Mouse (Mus musculus): ENCODE measurements around the gene Ppp1r15b.

Ppp1r15b gene

GRCm38 (mm10) chr1:133146014-133147009 lies 15.4 kb downstream of the Ppp1r15b start:
- in situ Hi-C loops (cut with MboI; ENCODE audit: low pct_unique_long_range_greater_than_20kb in 1 of 2, low sequenced_read_pairs in 2 of 2, unreplicated experiment in 1 of 2), result no loop called here

- in situ Hi-C loops (cut with MboI; ENCODE audit: low pct_unique_long_range_greater_than_20kb in 1 of 2, low sequenced_read_pairs in 2 of 2, unreplicated experiment in 1 of 2), result no loop called here
Measured at GRCm38 (mm10) chr1:133147324-133147723, 16.4 kb downstream of the Ppp1r15b start.

DNA sequence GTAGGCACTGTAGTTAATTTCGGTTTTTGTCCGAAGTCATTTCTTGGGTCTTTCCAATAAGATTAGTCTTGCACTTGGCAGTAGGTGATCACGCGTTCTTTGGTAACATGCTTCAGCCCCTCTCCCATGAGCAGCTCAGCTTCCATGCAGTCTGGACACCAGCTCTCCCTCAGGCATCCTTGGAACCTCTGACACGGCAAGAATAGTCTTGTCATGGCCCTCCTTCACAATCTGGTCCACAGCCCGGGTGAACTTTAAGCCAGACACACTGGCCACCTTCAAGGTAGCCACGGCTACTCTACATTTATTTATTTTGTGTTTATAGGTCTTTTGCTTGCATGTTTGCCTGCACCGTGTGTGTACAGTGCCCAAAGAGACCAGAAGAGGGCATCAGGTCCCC lies 17.2 kb downstream of the Ppp1r15b start:
- in situ Hi-C loops (cut with MboI; ENCODE audit: low pct_unique_long_range_greater_than_20kb in 1 of 2, low sequenced_read_pairs in 2 of 2, unreplicated experiment in 1 of 2), result no loop called here

GRCm38 (mm10) chr1:133150556-133150955 lies 19.6 kb downstream of the Ppp1r15b start:
- in situ Hi-C loops (cut with MboI; ENCODE audit: low pct_unique_long_range_greater_than_20kb in 1 of 2, low sequenced_read_pairs in 2 of 2, unreplicated experiment in 1 of 2), result no loop called here

DNA sequence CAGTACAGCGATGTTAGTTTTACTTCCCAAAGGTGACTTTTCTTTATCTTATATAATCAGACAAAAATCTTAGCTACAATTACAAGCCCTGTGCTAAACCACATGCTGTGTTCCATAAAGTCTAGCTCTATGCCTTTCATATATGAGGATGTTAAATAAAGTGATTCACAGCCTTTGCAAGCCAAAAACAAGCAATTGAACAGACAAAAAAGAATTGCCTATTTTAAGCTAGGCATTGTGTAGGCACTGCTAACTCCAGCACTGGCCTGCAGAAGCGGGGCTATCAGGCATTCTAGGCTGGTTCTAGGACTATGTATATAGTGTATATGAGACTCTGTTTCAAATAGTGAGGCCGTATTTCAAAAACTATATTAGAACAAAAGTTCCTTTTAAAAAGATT lies 21.3 kb downstream of the Ppp1r15b start:
- in situ Hi-C loops (cut with MboI; ENCODE audit: low pct_unique_long_range_greater_than_20kb in 1 of 2, low sequenced_read_pairs in 2 of 2, unreplicated experiment in 1 of 2), result no loop called here

DNA sequence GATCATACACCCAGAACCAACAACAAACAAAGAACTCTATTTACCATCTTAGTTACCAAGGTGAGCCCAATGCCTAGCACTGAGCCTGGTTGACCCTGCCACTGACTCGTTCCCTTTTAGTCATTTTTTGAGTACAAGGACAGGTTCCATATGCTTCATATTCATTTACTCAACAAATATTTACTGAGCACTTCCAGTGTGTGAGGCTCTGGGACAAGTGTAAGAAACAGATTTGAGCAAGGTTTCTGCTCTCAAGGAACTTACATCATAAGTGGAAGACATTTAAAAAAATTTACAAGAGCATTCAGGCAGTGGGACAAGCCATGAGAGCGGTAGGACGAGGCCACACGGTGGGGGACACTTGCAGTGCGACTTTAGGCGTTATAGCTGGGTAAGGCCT lies 24.3 kb downstream of the Ppp1r15b start:
- in situ Hi-C loops (cut with MboI; ENCODE audit: low pct_unique_long_range_greater_than_20kb in 1 of 2, low sequenced_read_pairs in 2 of 2, unreplicated experiment in 1 of 2), result no loop called here

DNA sequence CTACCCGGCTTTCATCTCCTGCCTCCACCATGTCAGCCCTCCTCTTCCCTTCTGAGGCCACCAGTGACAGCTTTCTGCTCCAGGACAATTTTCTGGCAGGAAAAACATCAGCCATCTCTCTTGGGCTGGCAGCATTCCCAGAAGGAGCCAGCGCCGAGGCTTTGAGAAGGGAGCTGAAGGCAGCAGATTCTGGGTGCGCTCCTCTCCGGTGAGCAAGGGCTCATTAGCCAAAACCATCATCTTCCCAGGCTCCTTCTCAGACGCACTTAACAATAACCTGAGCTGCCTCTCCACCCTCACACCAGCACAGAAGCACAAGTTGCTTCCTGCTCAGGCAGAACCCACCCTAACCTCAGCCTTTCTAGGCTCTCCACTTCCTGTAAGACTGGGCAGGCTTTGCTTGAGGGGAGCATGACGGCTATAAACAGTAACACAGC lies 28.2 kb downstream of the Ppp1r15b start:
- in situ Hi-C loops (cut with MboI; ENCODE audit: low pct_unique_long_range_greater_than_20kb in 1 of 2, low sequenced_read_pairs in 2 of 2, unreplicated experiment in 1 of 2), result no loop called here

DNA sequence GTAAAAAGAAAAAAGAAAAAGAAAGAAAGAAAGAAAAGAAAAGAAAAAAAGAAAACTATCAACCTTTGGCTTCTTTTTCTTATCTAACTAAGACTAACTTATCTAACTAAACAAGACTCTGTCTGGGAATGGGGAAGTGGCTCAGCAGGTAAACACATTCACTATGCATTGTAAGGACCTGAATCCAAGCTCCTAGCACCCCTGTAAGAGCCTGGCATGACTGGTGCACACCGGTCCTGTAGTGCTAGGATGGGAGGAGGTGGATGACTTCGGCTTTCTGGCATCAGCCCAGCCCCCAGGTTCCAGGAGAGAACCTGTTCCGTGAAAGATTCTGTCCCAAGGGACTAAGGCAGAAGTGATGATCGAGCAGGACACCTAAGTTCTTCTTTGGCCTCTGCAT lies 30.6 kb downstream of the Ppp1r15b start:
- in situ Hi-C loops (cut with MboI; ENCODE audit: low pct_unique_long_range_greater_than_20kb in 1 of 2, low sequenced_read_pairs in 2 of 2, unreplicated experiment in 1 of 2), result no loop called here

- in situ Hi-C loops (cut with MboI; ENCODE audit: low pct_unique_long_range_greater_than_20kb in 1 of 2, low sequenced_read_pairs in 2 of 2, unreplicated experiment in 1 of 2), result no loop called here
Measured at GRCm38 (mm10) chr1:133162046-133162445, 31.1 kb downstream of the Ppp1r15b start.

DNA sequence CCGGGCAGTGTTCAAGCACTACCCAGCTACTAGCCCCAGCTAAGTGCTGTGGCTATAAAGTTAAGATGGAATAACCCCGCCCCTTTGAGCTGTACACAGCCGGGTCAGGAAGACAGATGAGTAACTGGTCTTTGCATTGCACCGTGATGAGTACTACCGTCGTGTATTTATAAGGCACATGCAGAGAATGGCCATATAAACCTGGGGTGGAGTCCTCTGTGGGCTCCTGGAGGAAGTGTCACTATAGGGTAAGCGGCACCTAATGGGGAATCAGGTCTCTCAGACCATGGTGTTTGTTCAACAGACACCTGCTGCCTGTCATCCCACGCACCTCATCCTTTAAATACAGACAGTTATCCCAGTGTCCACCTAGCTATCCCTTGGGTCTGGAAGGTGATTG lies 32.0 kb downstream of the Ppp1r15b start:
- in situ Hi-C loops (cut with MboI; ENCODE audit: low pct_unique_long_range_greater_than_20kb in 1 of 2, low sequenced_read_pairs in 2 of 2, unreplicated experiment in 1 of 2), result no loop called here

- in situ Hi-C loops (cut with MboI; ENCODE audit: low pct_unique_long_range_greater_than_20kb in 1 of 2, low sequenced_read_pairs in 2 of 2, unreplicated experiment in 1 of 2), result no loop called here
Measured at GRCm38 (mm10) chr1:133163820-133164431, 33.0 kb downstream of the Ppp1r15b start, which contains the start of gene Plekha6. TSS of gene Plekha6 (plus strand) at chr1:133164210.

GRCm38 (mm10) chr1:133164591-133165011 lies 33.7 kb downstream of the Ppp1r15b start:
- in situ Hi-C loops (cut with MboI; ENCODE audit: low pct_unique_long_range_greater_than_20kb in 1 of 2, low sequenced_read_pairs in 2 of 2, unreplicated experiment in 1 of 2), result no loop called here

- in situ Hi-C loops (cut with MboI; ENCODE audit: low pct_unique_long_range_greater_than_20kb in 1 of 2, low sequenced_read_pairs in 2 of 2, unreplicated experiment in 1 of 2), result no loop called here
Measured at GRCm38 (mm10) chr1:133165111-133165510, 34.2 kb downstream of the Ppp1r15b start.

DNA sequence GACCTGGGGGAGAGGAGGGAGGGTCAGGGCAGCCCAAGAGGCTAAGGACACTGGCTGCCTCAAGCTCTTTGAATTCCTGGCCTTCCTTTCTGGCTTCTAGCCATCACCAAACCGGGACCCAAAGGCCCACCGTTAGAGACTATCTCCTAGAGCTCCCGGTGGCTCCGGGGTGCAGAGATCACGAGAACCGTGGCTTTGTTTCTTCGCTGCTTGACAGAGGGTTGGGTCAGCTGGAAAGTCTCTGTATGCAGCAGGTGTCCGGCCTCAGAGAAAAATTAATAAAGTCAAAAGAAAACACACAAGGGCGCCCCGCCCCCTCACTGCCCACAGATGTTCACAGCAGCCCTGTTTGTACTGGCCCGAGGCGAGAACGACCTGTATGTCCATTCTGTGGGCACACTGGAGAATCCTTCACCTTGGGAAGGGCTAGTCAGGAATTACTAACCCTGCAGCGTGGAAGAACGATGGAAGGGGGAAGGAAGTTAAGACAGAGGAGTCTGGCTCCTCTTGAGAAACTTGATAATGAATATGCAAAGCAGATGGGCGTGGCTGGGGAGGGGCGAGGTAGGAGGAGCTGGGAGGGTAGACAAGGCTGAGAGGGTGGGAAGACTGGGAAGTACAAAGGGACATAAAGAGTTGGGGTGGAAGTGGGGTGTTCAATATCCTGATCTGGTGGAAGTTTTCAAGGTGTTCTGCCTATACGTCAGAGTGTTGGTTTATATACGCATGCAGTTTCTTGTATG lies 37.5 kb downstream of the Ppp1r15b start:
- in situ Hi-C loops (cut with MboI; ENCODE audit: low pct_unique_long_range_greater_than_20kb in 1 of 2, low sequenced_read_pairs in 2 of 2, unreplicated experiment in 1 of 2), result no loop called here

- in situ Hi-C loops (cut with MboI; ENCODE audit: low pct_unique_long_range_greater_than_20kb in 1 of 2, low sequenced_read_pairs in 2 of 2, unreplicated experiment in 1 of 2), result no loop called here
Measured at GRCm38 (mm10) chr1:133170196-133170595, 39.3 kb downstream of the Ppp1r15b start.

GRCm38 (mm10) chr1:133171357-133171756 lies 40.4 kb downstream of the Ppp1r15b start:
- in situ Hi-C loops (cut with MboI; ENCODE audit: low pct_unique_long_range_greater_than_20kb in 1 of 2, low sequenced_read_pairs in 2 of 2, unreplicated experiment in 1 of 2), result no loop called here

GRCm38 (mm10) chr1:133175150-133175549 lies 44.2 kb downstream of the Ppp1r15b start:
- in situ Hi-C loops (cut with MboI; ENCODE audit: low pct_unique_long_range_greater_than_20kb in 1 of 2, low sequenced_read_pairs in 2 of 2, unreplicated experiment in 1 of 2), result loop anchor here (5.0 to 25.0 kb wide), 3 partner anchors 127 to 437 kb away; partner anchors contain the start of gene Snrpe (in 1 of the 2)

GRCm38 (mm10) chr1:133177480-133178172 lies 46.7 kb downstream of the Ppp1r15b start:
- in situ Hi-C loops (cut with MboI; ENCODE audit: low pct_unique_long_range_greater_than_20kb in 1 of 2, low sequenced_read_pairs in 2 of 2, unreplicated experiment in 1 of 2), result loop anchor here (5.0 to 25.0 kb wide), 3 partner anchors 125 to 435 kb away; partner anchors contain the start of gene Snrpe (in 1 of the 2)
